Mouse (Mus musculus): ENCODE results near the gene Piezo1. TPM values are rescaled to one million over a fixed set of nuclear protein-coding genes. Genes with fewer than 3 reads are reported as not detected.
A peak's percentile ranks its signal among the peaks of the same experiment; 100 is the strongest.

Piezo1 gene
- 14.0 and 14.7 TPM in 2 replicates for polyA plus RNA-seq (2015; fragmentation: Nextera tagmentation; extraction: Ambion mirVana)

- no peaks in the 10 kb centered on the region for H3K27me3 ChIP-seq
- H3K4me3 ChIP-seq: peak within 1 kb of the TSS; percentile 78
- no peaks in the 10 kb centered on the region for H3K9me3 ChIP-seq
- no peaks in the 10 kb centered on the region for H3K36me3 ChIP-seq
- H3K27ac ChIP-seq: peak within 1 kb of the TSS; percentile 81; the same call in 1 of the 2 replicates
- peak within 1 kb of the TSS; percentile 91 for H3K9ac ChIP-seq
- peaks cover 48% of the 10 kb centered on the region for H3K4me1 ChIP-seq
- peak within 1 kb of the TSS; percentile 84 for H3K4me2 ChIP-seq (replicated peaks)
- WGBS: 11% methylated on average over 51 of the region's 56 CpGs
- peak; percentile 68 for ATAC-seq (ENCODE audit: low FRiP score, low read depth)
Measured at GRCm38 (mm10) chr8:122551265-122552051, at the start of gene Piezo1. Piezo1 (minus strand) TSS chr8:122551329.

GRCm38 (mm10) chr8:122600666-122601065, 49.5 kb upstream of the Piezo1 start:
- Histone ChIP-seq H3K4me1 (no peaks in the 10 kb centered on the region), H3K27ac (no peak overlapping the region), H3K36me3 (peaks cover 5% of the 10 kb centered on the region), H3K9ac (no peak overlapping the region), H3K4me2 (replicated peaks) (no peak overlapping the region), H3K9me3 (no peaks in the 10 kb centered on the region), H3K27me3 (no peaks in the 10 kb centered on the region), H3K4me3 (no peak overlapping the region)
- ATAC-seq (ENCODE audit: low FRiP score, low read depth): no peak
- WGBS: 88% methylated on average over 9 of the region's 9 CpGs

- H3K27ac ChIP-seq: no peak overlapping the region
- H3K27me3 ChIP-seq: no peaks in the 10 kb centered on the region
- 0 out of 2 replicates have a peak overlapping the region, but pooled peaks have one; percentile 25 for H3K9ac ChIP-seq
- H3K4me3 ChIP-seq: no peak overlapping the region
- 60% methylated on average over 4 of the region's 4 CpGs for WGBS
- ATAC-seq (ENCODE audit: low FRiP score, low read depth): no peak
- peaks cover 20% of the 10 kb centered on the region for H3K36me3 ChIP-seq
- no peak overlapping the region for H3K4me2 ChIP-seq (replicated peaks)
- H3K9me3 ChIP-seq: no peaks in the 10 kb centered on the region
- no peaks in the 10 kb centered on the region; the same call in 1 of the 2 replicates for H3K4me1 ChIP-seq
Measured at GRCm38 (mm10) chr8:122596031-122596430, 44.9 kb upstream of the Piezo1 start.

GRCm38 (mm10) chr8:122593783-122594507, 42.8 kb upstream of the Piezo1 start:
- H3K9ac ChIP-seq: peak overlapping the region; percentile 43
- H3K4me1 ChIP-seq: no peaks in the 10 kb centered on the region; the same call in 1 of the 2 replicates
- no peak for ATAC-seq (ENCODE audit: low FRiP score, low read depth)
- no peak overlapping the region for H3K4me3 ChIP-seq
- no peak overlapping the region for H3K4me2 ChIP-seq (replicated peaks)
- peaks cover 20% of the 10 kb centered on the region for H3K36me3 ChIP-seq
- 74% methylated on average over 19 of the region's 19 CpGs for WGBS
- H3K27me3 ChIP-seq: no peaks in the 10 kb centered on the region
- H3K9me3 ChIP-seq: no peaks in the 10 kb centered on the region
- no peak overlapping the region for H3K27ac ChIP-seq

- no peak overlapping the region for H3K4me2 ChIP-seq (replicated peaks)
- WGBS: 40% methylated on average over 12 of the region's 12 CpGs
- H3K4me3 ChIP-seq: no peak overlapping the region
- peaks cover 18% of the 10 kb centered on the region for H3K36me3 ChIP-seq
- no peak overlapping the region for H3K27ac ChIP-seq
- no peaks in the 10 kb centered on the region for H3K9me3 ChIP-seq
- H3K9ac ChIP-seq: peak overlapping the region; percentile 43
- no peak for ATAC-seq (ENCODE audit: low FRiP score, low read depth)
- no peaks in the 10 kb centered on the region for H3K27me3 ChIP-seq
- no peaks in the 10 kb centered on the region; the same call in 1 of the 2 replicates for H3K4me1 ChIP-seq
Measured at GRCm38 (mm10) chr8:122593240-122593639, 42.1 kb upstream of the Piezo1 start.

DNA sequence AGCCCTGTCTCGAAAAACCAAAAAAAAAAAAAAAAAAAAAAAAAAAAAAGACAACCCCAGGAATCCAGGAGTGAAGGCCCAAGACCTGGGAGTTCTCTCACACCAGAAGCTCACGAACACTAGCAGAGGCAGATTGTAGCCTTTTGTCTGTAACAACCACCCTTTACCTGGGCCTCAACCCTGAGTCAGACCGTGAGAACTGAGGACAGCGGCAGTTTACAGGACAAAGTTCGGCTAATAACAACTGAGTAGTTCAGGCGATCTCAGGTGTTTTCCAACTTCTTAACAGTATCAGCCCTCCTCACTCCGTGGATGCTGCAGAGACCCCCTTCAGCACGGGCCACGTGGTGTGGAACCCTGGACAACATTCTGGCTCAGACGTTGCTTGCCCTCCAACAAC, 35.6 kb upstream of the Piezo1 start:
- H3K4me3 ChIP-seq: no peak overlapping the region
- no peak overlapping the region for H3K27ac ChIP-seq
- H3K4me1 ChIP-seq: peaks cover 23% of the 10 kb centered on the region
- H3K9me3 ChIP-seq: no peaks in the 10 kb centered on the region
- no peaks in the 10 kb centered on the region for H3K36me3 ChIP-seq
- no peaks in the 10 kb centered on the region for H3K27me3 ChIP-seq
- 73% methylated on average over 10 of the region's 10 CpGs for WGBS
- no peak overlapping the region for H3K9ac ChIP-seq
- H3K4me2 ChIP-seq (replicated peaks): no peak overlapping the region
- ATAC-seq (ENCODE audit: low FRiP score, low read depth): no peak

GRCm38 (mm10) chr8:122586171-122586570, 35.0 kb upstream of the Piezo1 start:
- H3K9me3 ChIP-seq: no peaks in the 10 kb centered on the region
- no peak overlapping the region for H3K9ac ChIP-seq
- peaks cover 25% of the 10 kb centered on the region for H3K4me1 ChIP-seq
- no peak overlapping the region for H3K4me2 ChIP-seq (replicated peaks)
- H3K27me3 ChIP-seq: no peaks in the 10 kb centered on the region
- 33% methylated on average over 7 of the region's 7 CpGs for WGBS
- no peak for ATAC-seq (ENCODE audit: low FRiP score, low read depth)
- H3K36me3 ChIP-seq: no peaks in the 10 kb centered on the region
- H3K4me3 ChIP-seq: no peak overlapping the region
- H3K27ac ChIP-seq: no peak overlapping the region

DNA sequence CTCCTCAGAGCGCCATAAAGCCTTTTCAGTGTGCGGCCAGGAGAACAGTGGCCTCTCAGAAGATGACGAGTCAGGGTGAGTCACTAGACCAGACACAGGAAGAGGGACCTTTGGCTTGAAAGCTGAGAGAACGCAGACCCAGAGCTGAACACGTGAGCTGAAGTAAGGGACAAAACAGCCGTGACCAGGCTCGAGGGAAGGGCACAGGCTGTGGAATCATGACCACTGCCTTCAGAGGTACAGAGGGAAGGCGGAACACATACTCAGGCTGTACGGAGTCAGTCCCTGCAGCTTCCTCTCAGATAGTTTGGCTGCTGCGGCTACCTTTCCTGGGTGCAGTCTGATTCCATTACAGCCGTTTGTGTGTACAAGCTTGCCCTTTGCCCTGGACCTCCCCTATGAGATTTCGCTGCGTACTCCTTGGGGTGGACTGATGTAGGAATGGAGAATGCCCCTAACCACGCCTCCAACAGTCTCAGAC, 34.3 kb upstream of the Piezo1 start:
- Histone ChIP-seq H3K4me1 (peaks cover 33% of the 10 kb centered on the region), H3K4me2 (replicated peaks) (no peak overlapping the region), H3K36me3 (no peaks in the 10 kb centered on the region), H3K9ac (no peak overlapping the region), H3K27me3 (no peaks in the 10 kb centered on the region), H3K4me3 (no peak overlapping the region), H3K9me3 (no peaks in the 10 kb centered on the region), H3K27ac (no peak overlapping the region; the same call in 1 of the 2 replicates)
- no peak for ATAC-seq (ENCODE audit: low FRiP score, low read depth)
- 62% methylated on average over 14 of the region's 14 CpGs for WGBS

GRCm38 (mm10) chr8:122584981-122585380, 33.9 kb upstream of the Piezo1 start:
- Histone ChIP-seq H3K4me1 (peaks cover 37% of the 10 kb centered on the region), H3K9me3 (no peaks in the 10 kb centered on the region), H3K4me3 (no peak overlapping the region), H3K27me3 (no peaks in the 10 kb centered on the region), H3K9ac (no peak overlapping the region), H3K27ac (no peak overlapping the region), H3K36me3 (no peaks in the 10 kb centered on the region), H3K4me2 (replicated peaks) (no peak overlapping the region)
- ATAC-seq (ENCODE audit: low FRiP score, low read depth): no peak
- 83% methylated on average over 9 of the region's 9 CpGs for WGBS

DNA sequence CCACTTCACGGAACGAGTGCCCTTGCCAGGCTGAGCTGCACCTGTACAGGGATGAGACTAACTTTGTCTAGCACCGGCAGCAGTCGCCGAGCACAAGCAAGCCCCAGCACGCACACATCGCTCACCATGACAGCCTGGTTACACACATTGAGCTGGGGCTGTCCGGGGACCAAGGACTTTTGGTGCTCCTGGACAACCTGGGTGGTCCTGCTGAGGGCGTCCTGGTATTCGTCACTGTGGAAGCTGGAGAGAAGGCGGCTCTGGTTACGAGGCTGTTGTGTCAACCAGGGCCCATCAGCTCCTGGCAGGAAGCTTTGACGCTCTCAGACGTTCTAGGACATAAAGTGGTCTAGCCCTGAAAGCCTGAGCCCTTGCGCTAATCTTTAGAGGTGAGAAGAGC, 29.8 kb upstream of the Piezo1 start:
- Histone ChIP-seq H3K27ac (no peak overlapping the region), H3K36me3 (no peaks in the 10 kb centered on the region), H3K27me3 (no peaks in the 10 kb centered on the region), H3K9me3 (no peaks in the 10 kb centered on the region), H3K9ac (no peak overlapping the region), H3K4me3 (no peak overlapping the region), H3K4me2 (replicated peaks) (no peak overlapping the region), H3K4me1 (peaks cover 57% of the 10 kb centered on the region)
- 24% methylated on average over 14 of the region's 15 CpGs for WGBS
- ATAC-seq (ENCODE audit: low FRiP score, low read depth): no peak

DNA sequence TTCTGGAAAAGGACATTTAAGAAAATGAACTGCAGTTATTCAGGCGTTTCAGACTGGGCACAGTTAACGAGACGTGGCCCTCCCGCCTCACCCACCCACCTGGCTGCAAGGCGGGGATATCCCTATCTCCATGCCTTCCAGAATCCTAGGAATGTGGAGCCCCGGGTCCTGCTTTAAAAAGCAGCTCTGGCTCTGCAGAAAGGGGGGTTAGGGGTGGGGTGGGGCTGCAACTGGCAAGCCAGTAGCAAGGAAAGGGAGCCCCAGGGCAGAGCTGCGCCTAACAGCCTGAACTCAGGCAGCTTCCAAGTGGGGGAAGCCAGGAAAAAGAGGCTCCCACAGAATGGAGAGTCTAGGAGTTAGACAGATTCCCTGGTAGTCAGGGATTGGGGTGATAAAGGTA, 28.1 kb upstream of the Piezo1 start:
- Histone ChIP-seq H3K9me3 (no peaks in the 10 kb centered on the region), H3K27me3 (no peaks in the 10 kb centered on the region), H3K4me2 (replicated peaks) (peak overlapping the region; percentile 36), H3K36me3 (peaks cover 10% of the 10 kb centered on the region), H3K27ac (peak overlapping the region; percentile 64), H3K4me1 (peaks cover 62% of the 10 kb centered on the region), H3K9ac (peak overlapping the region; percentile 43), H3K4me3 (no peak overlapping the region)
- no peak for ATAC-seq (ENCODE audit: low FRiP score, low read depth)
- 11% methylated on average over 7 of the region's 7 CpGs for WGBS

GRCm38 (mm10) chr8:122577116-122577515, 26.0 kb upstream of the Piezo1 start:
- Histone ChIP-seq H3K9ac (0 out of 2 replicates have a peak overlapping the region, but pooled peaks have one; percentile 35), H3K27me3 (no peaks in the 10 kb centered on the region), H3K27ac (peak overlapping the region; percentile 79; the same call in 1 of the 2 replicates), H3K9me3 (no peaks in the 10 kb centered on the region), H3K36me3 (peaks cover 29% of the 10 kb centered on the region), H3K4me3 (peak overlapping the region; percentile 64), H3K4me1 (peaks cover 62% of the 10 kb centered on the region), H3K4me2 (replicated peaks) (peak overlapping the region; percentile 77)
- WGBS: 44% methylated on average over 10 of the region's 10 CpGs
- ATAC-seq (ENCODE audit: low FRiP score, low read depth): peak; percentile 17
